9 mouse cellular contexts compared by ENCODE assay signal in genomic region chr6:64973968-64974367, GRCm38 (mm10).
DNase-seq lines count a peak whose midpoint lies in the region; ATAC-seq and TF ChIP-seq lines count a peak whose summit lies in the region.
"Had no signal": no experiment of that assay in that cellular context is flagged by ENCODE, and none has a peak within 500 bp of the region (broad histone marks: within the 10 kb centered on the region; RNA-seq: fewer than 3 reads in every experiment).

No protein-coding gene starts in this region.

- no peak overlapping the region for H3K4me3 ChIP-seq in heart, adult 2 months
- H3K4me3 ChIP-seq in limb, embryonic 11.5 days (ENCODE audit: low read depth, low read length) = no peak overlapping the region
- H3K4me3 ChIP-seq: embryonic facial prominence, embryonic 13.5 days had no signal

- TF ChIP-seq EP300 in heart, adult 2 months (IDR thresholded peaks at IDR 0.05; ENCODE audit: insufficient read depth, low read depth, low read length) = no peak

- no peaks in the 10 kb centered on the region for H3K36me3 ChIP-seq in heart, adult 2 months (ENCODE audit: control insufficient read depth, insufficient read depth, low read length)
- H3K36me3 ChIP-seq in limb, embryonic 11.5 days (ENCODE audit: control insufficient read depth, insufficient read depth, low read length) = no peaks in the 10 kb centered on the region
- H3K36me3 ChIP-seq: embryonic facial prominence, embryonic 13.5 days had no signal

- no peak overlapping the region for H3K9ac ChIP-seq in heart, adult 2 months (ENCODE audit: low read depth, low read length)
- H3K9ac ChIP-seq in limb, embryonic 11.5 days (ENCODE audit: low read length) = no peak overlapping the region
- H3K9ac ChIP-seq: embryonic facial prominence, embryonic 13.5 days had no signal

- no peaks in the 10 kb centered on the region for H3K27me3 ChIP-seq in heart, adult 2 months (ENCODE audit: control insufficient read depth, insufficient read depth, low read length)
- H3K27me3 ChIP-seq in limb, embryonic 11.5 days (ENCODE audit: control insufficient read depth, insufficient read depth, low read length) = no peaks in the 10 kb centered on the region
- H3K27me3 ChIP-seq: embryonic facial prominence, embryonic 13.5 days had no signal

- peak; percentile 47 for TF ChIP-seq CTCF in heart, adult 2 months (IDR thresholded peaks at IDR 0.05)
- TF ChIP-seq CTCF in brain, embryonic 14.5 days (IDR thresholded peaks at IDR 0.05; ENCODE audit: borderline replicate concordance, extremely low read depth, insufficient read depth, insufficient read length) = peak; percentile 45; the same call in 1 of the 2 replicates

- TF ChIP-seq POLR2A in heart, adult 2 months (IDR thresholded peaks at IDR 0.05; ENCODE audit: insufficient read depth, low read depth, low read length) = no peak
- no peak for TF ChIP-seq POLR2A in brain, embryonic 14.5 days (IDR thresholded peaks at IDR 0.05; ENCODE audit: borderline replicate concordance, extremely low read depth, insufficient read depth, insufficient read length, poor library complexity, severe bottlenecking)

- H3K79me2 ChIP-seq in heart, adult 2 months (replicated peaks; ENCODE audit: control insufficient read depth, insufficient read depth, low read length) = no peaks in the 10 kb centered on the region

- H3K9me3 ChIP-seq in limb, embryonic 11.5 days (ENCODE audit: control insufficient read depth, low read length) = no peaks in the 10 kb centered on the region
- H3K9me3 ChIP-seq: embryonic facial prominence, embryonic 13.5 days had no signal

- H3K4me2 ChIP-seq in limb, embryonic 11.5 days (ENCODE audit: low read depth, severe bottlenecking) = no peak overlapping the region
- H3K4me2 ChIP-seq: embryonic facial prominence, embryonic 13.5 days had no signal

- ATAC-seq in limb, embryonic 11.5 days (ENCODE audit: insufficient number of reproducible peaks, low FRiP score, low TSS enrichment, low read depth) = no peak

- no peak for DNase-seq in heart, adult 2 months
- no peak for DNase-seq in heart, adult 9 months (ENCODE audit: low spot score in 2 of 2)
- peak; percentile 6 for DNase-seq in right cerebral cortex, postnatal 4 days
- DNase-seq in right cerebral cortex, postnatal 25 days = no peak
- DNase-seq in brain, embryonic 14.5 days (ENCODE audit: low read depth) = peak; percentile 22
- peak; percentile 43 for DNase-seq in limb, embryonic 11.5 days (ENCODE audit: low spot score)
- peak; percentile 49 for DNase-seq in thymus, postnatal 0 days (ENCODE audit: low spot score)
- no peak for DNase-seq in heart, postnatal 25 days (ENCODE audit: low spot score)

- intact Hi-C loops in heart, adult 2 months (cut with DNase I) = no loop called here
- intact Hi-C loops in heart, postnatal 25 days (cut with DNase I) = no loop called here

- WGBS in heart, adult 2 months = 47% methylated on average over 2 of the region's 2 CpGs
- WGBS in limb, embryonic 11.5 days = 46% methylated on average over 2 of the region's 2 CpGs

- H3K27ac ChIP-seq in heart, adult 2 months = no peak overlapping the region
- no peak overlapping the region for H3K27ac ChIP-seq in limb, embryonic 11.5 days (replicated peaks; ENCODE audit: low read depth, low read length)
- H3K27ac ChIP-seq: embryonic facial prominence, embryonic 13.5 days had no signal

- H3K4me1 ChIP-seq in heart, adult 2 months (ENCODE audit: control insufficient read depth, insufficient read depth, low read length) = no peaks in the 10 kb centered on the region
- H3K4me1 ChIP-seq in limb, embryonic 11.5 days (ENCODE audit: control insufficient read depth, insufficient read depth, low read length) = no peaks in the 10 kb centered on the region
- H3K4me1 ChIP-seq: embryonic facial prominence, embryonic 13.5 days had no signal

Comparison
In these comparisons a context has a peak if more than half of its experiments do, and no peak if none do; other contexts are left out.
1. DNase-seq: peak in right cerebral cortex, postnatal 4 days (single experiment), brain, embryonic 14.5 days (single experiment), limb, embryonic 11.5 days (single experiment) and thymus, postnatal 0 days (single experiment); none in heart, adult 2 months (0 of 2), heart, adult 9 months (0 of 2), right cerebral cortex, postnatal 25 days (single experiment) and heart, postnatal 25 days (single experiment).